Mouse (Mus musculus): Measurements from ENCODE around the gene Dag1. TPM values are rescaled to one million over a fixed set of nuclear protein-coding genes. Genes with fewer than 3 reads are reported as not detected.

The Dag1 gene
- polyA plus RNA-seq, 1 experiment from 2014 or later: 52.7 TPM

- ATAC-seq (ENCODE audit: low FRiP score, low TSS enrichment) (no peak), DNase-seq (ENCODE audit: low spot score) (no peak)
- Histone ChIP-seq H3K9ac (ENCODE audit: low read length) (0 out of 2 replicates have a peak overlapping the region, but pooled peaks have one; percentile 18), H3K4me2 (replicated peaks; ENCODE audit: low read depth) (peak overlapping the region; percentile 61), H3K9me3 (ENCODE audit: control insufficient read depth, low read length) (no peaks in the 10 kb centered on the region), H3K4me3 (ENCODE audit: low read depth, low read length) (no peak overlapping the region; the same call in 1 of the 2 replicates), H3K4me1 (replicated peaks; ENCODE audit: control insufficient read depth, insufficient read depth) (peaks cover 13% of the 10 kb centered on the region), H3K36me3 (ENCODE audit: control insufficient read depth, insufficient read depth, low read length) (no peaks in the 10 kb centered on the region), H3K27me3 (ENCODE audit: control insufficient read depth, insufficient read depth, low read length) (no peaks in the 10 kb centered on the region), H3K27ac (replicated peaks) (0 out of 2 replicates have a peak overlapping the region, but pooled peaks have one; percentile 13)
- TF ChIP-seq EP300 (optimal IDR thresholded peaks at IDR 0.05): no peak
- TF ChIP-seq CTCF (IDR thresholded peaks at IDR 0.05; ENCODE audit: low read depth): no peak
- 57% methylated on average over 7 of the region's 7 CpGs for WGBS
These were observed 1.9 kb downstream of the Dag1 start for GRCm38 (mm10) chr9:108261865-108262264.

DNA sequence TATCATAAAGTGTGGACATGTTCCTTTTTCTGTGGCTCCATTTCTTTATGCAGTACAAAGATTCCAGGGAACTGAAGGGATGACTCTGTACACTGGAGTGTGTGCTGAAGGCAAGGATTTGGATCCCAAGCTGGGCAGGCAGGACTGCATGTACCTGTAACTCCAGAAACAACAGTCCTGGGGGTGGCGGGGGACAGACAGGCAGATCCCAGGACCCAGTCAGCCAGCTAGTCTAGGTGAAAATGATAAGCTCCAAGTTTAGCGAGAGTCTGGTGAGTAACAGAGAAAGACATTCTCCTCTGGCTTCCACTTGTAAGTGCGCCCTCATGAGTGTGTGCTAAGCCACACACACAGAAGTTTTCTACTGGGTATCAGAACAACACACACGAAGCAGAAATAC, 3.2 kb downstream of the Dag1 start:
- Histone ChIP-seq H3K27me3 (ENCODE audit: control insufficient read depth, insufficient read depth, low read length) (no peaks in the 10 kb centered on the region), H3K36me3 (ENCODE audit: control insufficient read depth, insufficient read depth, low read length) (no peaks in the 10 kb centered on the region), H3K4me2 (replicated peaks; ENCODE audit: low read depth) (no peak overlapping the region), H3K4me3 (ENCODE audit: low read depth, low read length) (no peak overlapping the region), H3K4me1 (replicated peaks; ENCODE audit: control insufficient read depth, insufficient read depth) (peaks cover 13% of the 10 kb centered on the region), H3K9ac (ENCODE audit: low read length) (no peak overlapping the region), H3K27ac (replicated peaks) (no peak overlapping the region), H3K9me3 (ENCODE audit: control insufficient read depth, low read length) (no peaks in the 10 kb centered on the region)
- DNase-seq (ENCODE audit: low spot score) (no peak), ATAC-seq (ENCODE audit: low FRiP score, low TSS enrichment) (no peak)
- TF ChIP-seq EP300 (optimal IDR thresholded peaks at IDR 0.05): no peak
- TF ChIP-seq CTCF (IDR thresholded peaks at IDR 0.05; ENCODE audit: low read depth): no peak
- 78% methylated on average over 4 of the region's 4 CpGs for WGBS

DNA sequence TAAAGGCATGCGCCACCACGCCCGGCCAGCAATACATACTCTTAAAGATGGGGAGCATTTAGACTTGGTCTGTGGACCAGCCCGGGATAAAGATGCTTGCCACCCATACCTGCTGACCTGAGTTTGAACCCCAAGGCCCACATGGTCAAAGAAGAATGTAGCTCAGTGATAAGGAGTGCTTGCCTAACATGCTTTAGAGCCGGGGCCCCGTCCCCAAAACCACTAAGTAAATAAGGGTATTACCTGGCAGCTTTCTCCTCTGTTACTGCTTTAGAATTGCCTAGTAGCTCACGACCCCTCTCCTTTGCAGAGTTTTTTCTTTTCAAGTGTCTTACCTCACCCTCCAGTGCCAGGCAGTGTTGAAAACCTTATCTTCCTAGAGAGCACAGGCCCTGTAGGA, 11.0 kb downstream of the Dag1 start:
- Histone ChIP-seq H3K27me3 (ENCODE audit: control insufficient read depth, insufficient read depth, low read length) (no peaks in the 10 kb centered on the region), H3K4me2 (replicated peaks; ENCODE audit: low read depth) (no peak overlapping the region), H3K4me1 (replicated peaks; ENCODE audit: control insufficient read depth, insufficient read depth) (no peaks in the 10 kb centered on the region), H3K4me3 (ENCODE audit: low read depth, low read length) (no peak overlapping the region), H3K9me3 (ENCODE audit: control insufficient read depth, low read length) (no peaks in the 10 kb centered on the region), H3K36me3 (ENCODE audit: control insufficient read depth, insufficient read depth, low read length) (peaks cover 10% of the 10 kb centered on the region; the same call in 1 of the 2 replicates), H3K27ac (replicated peaks) (no peak overlapping the region), H3K9ac (ENCODE audit: low read length) (no peak overlapping the region)
- no peak for ATAC-seq (ENCODE audit: low FRiP score, low TSS enrichment)
- no peak for TF ChIP-seq EP300 (optimal IDR thresholded peaks at IDR 0.05)
- no peak for TF ChIP-seq CTCF (IDR thresholded peaks at IDR 0.05; ENCODE audit: low read depth)
- 62% methylated on average over 7 of the region's 7 CpGs for WGBS
- no peak for DNase-seq (ENCODE audit: low spot score)

DNA sequence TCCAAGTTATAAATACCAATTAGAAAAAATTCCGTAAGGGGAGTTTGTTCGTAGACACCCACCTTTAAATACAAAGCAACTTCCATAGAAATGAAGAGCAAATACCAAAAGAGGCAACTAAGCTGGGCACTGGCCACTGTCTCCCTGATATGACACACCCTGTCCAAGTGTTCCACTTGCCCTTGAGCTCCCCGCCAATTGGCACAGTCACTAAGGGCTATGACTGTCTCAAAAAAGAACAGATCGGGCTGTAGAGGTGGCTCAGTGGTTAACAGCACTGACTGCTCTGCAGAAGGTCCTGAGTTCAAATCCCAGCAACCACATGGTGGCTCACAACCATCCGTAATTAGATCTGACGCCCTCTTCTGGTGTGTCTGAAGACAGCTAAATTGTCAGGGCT, 11.9 kb downstream of the Dag1 start:
- DNase-seq (ENCODE audit: low spot score) (no peak), ATAC-seq (ENCODE audit: low FRiP score, low TSS enrichment) (no peak)
- Histone ChIP-seq H3K9me3 (ENCODE audit: control insufficient read depth, low read length) (no peaks in the 10 kb centered on the region), H3K27me3 (ENCODE audit: control insufficient read depth, insufficient read depth, low read length) (no peaks in the 10 kb centered on the region), H3K27ac (replicated peaks) (no peak overlapping the region), H3K4me3 (ENCODE audit: low read depth, low read length) (no peak overlapping the region), H3K9ac (ENCODE audit: low read length) (no peak overlapping the region), H3K36me3 (ENCODE audit: control insufficient read depth, insufficient read depth, low read length) (peaks cover 10% of the 10 kb centered on the region; the same call in 1 of the 2 replicates), H3K4me1 (replicated peaks; ENCODE audit: control insufficient read depth, insufficient read depth) (no peaks in the 10 kb centered on the region), H3K4me2 (replicated peaks; ENCODE audit: low read depth) (no peak overlapping the region)
- 94% methylated on average over 6 of the region's 6 CpGs for WGBS
- no peak for TF ChIP-seq CTCF (IDR thresholded peaks at IDR 0.05; ENCODE audit: low read depth)
- TF ChIP-seq EP300 (optimal IDR thresholded peaks at IDR 0.05): no peak

- DNase-seq (ENCODE audit: low spot score) (no peak), ATAC-seq (ENCODE audit: low FRiP score, low TSS enrichment) (no peak)
- H3K4me1 ChIP-seq (replicated peaks; ENCODE audit: control insufficient read depth, insufficient read depth): no peaks in the 10 kb centered on the region
- no peak overlapping the region for H3K4me3 ChIP-seq (ENCODE audit: low read depth, low read length)
- no peak overlapping the region for H3K9ac ChIP-seq (ENCODE audit: low read length)
- no peak overlapping the region for H3K27ac ChIP-seq (replicated peaks)
- 58% methylated on average over 5 of the region's 5 CpGs for WGBS
- H3K4me2 ChIP-seq (replicated peaks; ENCODE audit: low read depth): no peak overlapping the region
- no peak for TF ChIP-seq EP300 (optimal IDR thresholded peaks at IDR 0.05)
- no peak for TF ChIP-seq CTCF (IDR thresholded peaks at IDR 0.05; ENCODE audit: low read depth)
- H3K36me3 ChIP-seq (ENCODE audit: control insufficient read depth, insufficient read depth, low read length): peaks cover 10% of the 10 kb centered on the region
- no peaks in the 10 kb centered on the region for H3K9me3 ChIP-seq (ENCODE audit: control insufficient read depth, low read length)
- H3K27me3 ChIP-seq (ENCODE audit: control insufficient read depth, insufficient read depth, low read length): no peaks in the 10 kb centered on the region
These were observed 14.8 kb downstream of the Dag1 start for GRCm38 (mm10) chr9:108248957-108249356.

DNA sequence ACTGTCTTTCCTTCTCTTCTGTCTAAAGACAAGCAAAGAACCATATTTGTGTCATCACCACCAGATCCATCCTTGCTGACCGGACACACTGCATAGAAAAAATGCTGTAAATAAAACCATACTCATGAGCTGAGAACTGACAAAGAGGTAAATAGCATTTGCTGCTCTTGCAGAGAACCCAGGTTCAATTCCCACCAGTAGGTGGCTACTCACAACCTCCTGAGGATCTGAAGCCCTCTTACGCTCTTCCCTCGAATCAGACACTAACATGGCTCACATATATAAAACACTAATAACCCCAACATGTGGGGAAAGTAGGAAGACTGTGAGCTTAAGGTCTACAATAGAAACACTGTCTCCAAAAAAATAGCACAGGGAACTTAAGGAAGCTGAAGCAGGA, 18.8 kb downstream of the Dag1 start:
- no peak for DNase-seq (ENCODE audit: low spot score)
- Histone ChIP-seq H3K9ac (ENCODE audit: low read length) (no peak overlapping the region), H3K4me1 (replicated peaks; ENCODE audit: control insufficient read depth, insufficient read depth) (no peaks in the 10 kb centered on the region), H3K9me3 (ENCODE audit: control insufficient read depth, low read length) (no peaks in the 10 kb centered on the region), H3K4me2 (replicated peaks; ENCODE audit: low read depth) (no peak overlapping the region), H3K27me3 (ENCODE audit: control insufficient read depth, insufficient read depth, low read length) (no peaks in the 10 kb centered on the region), H3K36me3 (ENCODE audit: control insufficient read depth, insufficient read depth, low read length) (no peaks in the 10 kb centered on the region; the same call in 1 of the 2 replicates), H3K4me3 (ENCODE audit: low read depth, low read length) (no peak overlapping the region), H3K27ac (replicated peaks) (no peak overlapping the region)
- ATAC-seq (ENCODE audit: low FRiP score, low TSS enrichment): no peak
- 69% methylated on average over 3 of the region's 3 CpGs for WGBS
- TF ChIP-seq EP300 (optimal IDR thresholded peaks at IDR 0.05): no peak
- TF ChIP-seq CTCF (IDR thresholded peaks at IDR 0.05; ENCODE audit: low read depth): peak; percentile 66

Measured in stomach, postnatal 0 days (tissue).